Mouse (Mus musculus) cerebellum, postnatal 14 days (tissue): ENCODE results near the gene Adk.

Experiments
- DNase-seq, 2 experiments: peaks; one replicate each; pipeline ENCODE4 v3.0.0; 2021; ENCODE audit warnings: mixed read lengths in 2 of 2

The Adk gene

DNA sequence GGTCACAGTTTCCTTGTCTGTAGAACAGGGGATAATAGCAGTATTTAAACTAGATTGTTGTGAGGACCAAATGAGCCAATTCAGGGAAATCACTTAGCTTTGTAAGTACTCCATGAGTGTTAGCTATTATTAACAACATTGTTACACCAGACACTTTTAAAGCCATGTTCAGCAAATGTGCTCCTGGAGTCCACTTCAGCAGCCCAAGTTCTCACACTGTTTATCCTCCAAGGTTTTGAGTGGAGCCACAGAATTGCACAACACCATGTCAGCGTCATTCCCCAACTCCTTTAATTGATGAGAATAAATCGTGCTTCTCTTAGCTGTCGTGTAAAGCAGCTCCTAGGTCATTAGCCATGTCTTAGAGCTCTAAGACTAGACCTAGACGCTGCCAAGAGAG is 437.8 kb downstream of the Adk start:
- no peak for DNase-seq
